Mouse (Mus musculus): ENCODE results near the gene Srf.

- TF ChIP-seq CTCF (IDR thresholded peaks at IDR 0.05; ENCODE audit: low read depth) = no peak
- TF ChIP-seq EP300 (optimal IDR thresholded peaks at IDR 0.05) = no peak
These were observed 4.6 kb downstream of the Srf start for GRCm38 (mm10) chr17:46551369-46551768.

Data from stomach, postnatal 0 days (tissue).